9 mouse cellular contexts compared by ENCODE assay signal in genomic region chr16:45192613-45193012, GRCm38 (mm10). TPM values are rescaled to one million over a fixed set of nuclear protein-coding genes. Genes with fewer than 3 reads are reported as not detected.
DNase-seq lines count a peak whose midpoint lies in the region; ATAC-seq and TF ChIP-seq lines count a peak whose summit lies in the region.
"Had no signal": no experiment of that assay in that cellular context is flagged by ENCODE, and none has a peak within 500 bp of the region (broad histone marks: within the 10 kb centered on the region; RNA-seq: fewer than 3 reads in every experiment).

No protein-coding gene starts in this region.

- H3K4me2 ChIP-seq in liver, embryonic 16.5 days (ENCODE audit: low read depth, low read length) = no peak overlapping the region

- 6% methylated on average over 1 of the region's 1 CpGs for WGBS in heart, adult 2 months
- 4% methylated on average over 1 of the region's 1 CpGs for WGBS in liver, embryonic 16.5 days (ENCODE audit: insufficient replicate concordance)

- H3K79me3 ChIP-seq in C2C12 (ENCODE audit: low read depth) = no peaks in the 10 kb centered on the region

- H3K27ac ChIP-seq in heart, adult 2 months = no peak overlapping the region
- H3K27ac ChIP-seq in liver, embryonic 16.5 days (ENCODE audit: low read length) = no peak overlapping the region

- no peaks in the 10 kb centered on the region for H3K79me2 ChIP-seq in C2C12 (ENCODE audit: control insufficient read depth, insufficient read depth)
- no peaks in the 10 kb centered on the region for H3K79me2 ChIP-seq in heart, adult 2 months (replicated peaks; ENCODE audit: control insufficient read depth, insufficient read depth, low read length)

- no peak overlapping the region for H3ac ChIP-seq in C2C12 (ENCODE audit: control insufficient read depth, insufficient read length, low read depth)

- no peaks in the 10 kb centered on the region for H3K27me3 ChIP-seq in C2C12 (ENCODE audit: control insufficient read depth, insufficient read depth, insufficient read length)
- H3K27me3 ChIP-seq in heart, adult 2 months (ENCODE audit: control insufficient read depth, insufficient read depth, low read length) = no peaks in the 10 kb centered on the region
- H3K27me3 ChIP-seq in liver, embryonic 16.5 days (ENCODE audit: control insufficient read depth, insufficient read depth, low read depth, low read length) = no peaks in the 10 kb centered on the region

- no peak overlapping the region for H3K9ac ChIP-seq in heart, adult 2 months (ENCODE audit: low read depth, low read length)
- H3K9ac ChIP-seq in liver, embryonic 16.5 days (ENCODE audit: low read depth, low read length) = no peak overlapping the region

- H3K36me3 ChIP-seq in C2C12 (ENCODE audit: control insufficient read depth, insufficient read depth) = peaks cover 12% of the 10 kb centered on the region
- H3K36me3 ChIP-seq in heart, adult 2 months (ENCODE audit: control insufficient read depth, insufficient read depth, low read length) = no peaks in the 10 kb centered on the region
- H3K36me3 ChIP-seq in liver, embryonic 16.5 days (ENCODE audit: control insufficient read depth, insufficient read depth) = no peaks in the 10 kb centered on the region

- peak; percentile 45 for TF ChIP-seq CTCF in C2C12 (IDR thresholded peaks at IDR 0.05; ENCODE audit: control insufficient read depth, insufficient read depth, insufficient read length)
- peak; percentile 100; the same call in 1 of the 2 replicates for TF ChIP-seq CTCF in heart, adult 2 months (IDR thresholded peaks at IDR 0.05)

- H3K4me3 ChIP-seq in C2C12 (ENCODE audit: insufficient read depth, poor library complexity, severe bottlenecking) = no peak overlapping the region
- no peak overlapping the region for H3K4me3 ChIP-seq in heart, adult 2 months
- no peak overlapping the region for H3K4me3 ChIP-seq in liver, embryonic 16.5 days (ENCODE audit: low read depth, low read length)
- H3K4me3 ChIP-seq: erythroblast, embryonic 14.5 days had no signal

- intact Hi-C loops in heart, adult 2 months (cut with DNase I) = no loop called here

- no peaks in the 10 kb centered on the region for H3K9me3 ChIP-seq in liver, embryonic 16.5 days (replicated peaks; ENCODE audit: control insufficient read depth, low read length)

- no peaks in the 10 kb centered on the region for H3K4me1 ChIP-seq in heart, adult 2 months (ENCODE audit: control insufficient read depth, insufficient read depth, low read length)
- H3K4me1 ChIP-seq in liver, embryonic 16.5 days (ENCODE audit: control insufficient read depth, low read depth, low read length) = no peaks in the 10 kb centered on the region

- 0 out of 2 replicates have a peak, but pooled peaks have one; percentile 21 for ATAC-seq in liver, embryonic 16.5 days (ENCODE audit: low read depth)
- ATAC-seq in neutrophil, adult 5-6 weeks (ENCODE audit: extremely low read depth, insufficient number of reproducible peaks, low FRiP score, poor library complexity, severe bottlenecking) = peak; percentile 68; the same call in 1 of the 2 replicates

- TF ChIP-seq EP300 in heart, adult 2 months (IDR thresholded peaks at IDR 0.05; ENCODE audit: insufficient read depth, low read depth, low read length) = 0 out of 2 replicates have a peak, but pooled peaks have one; percentile 31

- no peak for TF ChIP-seq POLR2A in heart, adult 2 months (IDR thresholded peaks at IDR 0.05; ENCODE audit: insufficient read depth, low read depth, low read length)

- peak; percentile 85 for DNase-seq in adrenal gland, postnatal 10 days
- DNase-seq in embryo, embryonic 11.5 days (ENCODE audit: low read depth, low spot score) = peak; percentile 46
- DNase-seq in heart, adult 2 months = peak; percentile 60 to 73
- peak; percentile 76 for DNase-seq in kidney, postnatal 14 days
- DNase-seq in thymus, adult 18-20 months = peak; percentile 13 to 40

TF ChIP-seq in C2C12, 6 proteins besides CTCF, POLR2A, EP300 and RAD21:
- TF ChIP-seq MYOD1 (IDR thresholded peaks at IDR 0.05; ENCODE audit: control insufficient read depth, insufficient read length, low read depth) (no peak), USF1 (IDR thresholded peaks at IDR 0.05; ENCODE audit: low read depth) (no peak), MAX (IDR thresholded peaks at IDR 0.05) (no peak), MYOG (IDR thresholded peaks at IDR 0.05; ENCODE audit: control insufficient read depth, extremely low read depth, insufficient read length) (no peak), CEBPB (IDR thresholded peaks at IDR 0.05; ENCODE audit: low read depth) (no peak), FOSL1 (IDR thresholded peaks at IDR 0.05; ENCODE audit: insufficient read depth, low read length, poor library complexity, severe bottlenecking) (no peak)

RNA-seq across cellular contexts. Expression of gene Btla, which starts 31.5 kb away (rescaled TPM):
- polyA plus RNA-seq in C2C12 (2012; fragmentation: generic; extraction: Trizol) = 0.02 TPM
- total RNA-seq in adrenal gland, postnatal 10 days (2021) = 1 to 10 TPM; 2.6 to 2.7 TPM
- under 1 TPM; 0.44 to 0.86 TPM for total RNA-seq in heart, adult 2 months (2021)
- polyA plus RNA-seq in heart, adult 2 months (2012; rRNA removed) = 0.67 and 0.74 TPM in 2 replicates
- polyA plus RNA-seq in liver, embryonic 16.5 days (2015; fragmentation: Nextera tagmentation; extraction: Ambion mirVana) = 0.44 and 0.57 TPM in 2 replicates
- 382 and 406 TPM in 2 replicates for total RNA-seq in neutrophil, adult 5-6 weeks (2017)
- polyA plus RNA-seq: erythroblast, embryonic 14.5 days had no signal

RNA-seq across cellular contexts. Expression of gene Atg3, which starts 34.0 kb away (rescaled TPM):
- 14.1 TPM for polyA plus RNA-seq in C2C12 (2012; fragmentation: generic; extraction: Trizol)
- 10 to 100 TPM; 39.9 to 45.3 TPM for total RNA-seq in adrenal gland, postnatal 10 days (2021)
- total RNA-seq in heart, adult 2 months (2021) = 10 to 100 TPM; 19.1 to 22.7 TPM
- polyA plus RNA-seq in heart, adult 2 months (2012; rRNA removed) = 7.6 and 11.1 TPM in 2 replicates
- polyA plus RNA-seq in liver, embryonic 16.5 days (2015; fragmentation: Nextera tagmentation; extraction: Ambion mirVana) = 14.8 and 15.1 TPM in 2 replicates
- total RNA-seq in neutrophil, adult 5-6 weeks (2017) = 207 and 231 TPM in 2 replicates

RNA-seq across cellular contexts. Expression of gene Slc35a5, which starts 34.1 kb away (rescaled TPM):
- polyA plus RNA-seq in C2C12 (2012; fragmentation: generic; extraction: Trizol) = 3.1 TPM
- total RNA-seq in adrenal gland, postnatal 10 days (2021) = 10 to 100 TPM; 23.2 to 26.2 TPM
- 10 to 100 TPM in 1 of 2 experiments, 1 to 10 TPM in 1; 9.5 to 11.1 TPM for total RNA-seq in heart, adult 2 months (2021)
- 8.0 and 12.9 TPM in 2 replicates for polyA plus RNA-seq in heart, adult 2 months (2012; rRNA removed)
- 7.6 and 9.4 TPM in 2 replicates for polyA plus RNA-seq in liver, embryonic 16.5 days (2015; fragmentation: Nextera tagmentation; extraction: Ambion mirVana)
- 109 and 112 TPM in 2 replicates for total RNA-seq in neutrophil, adult 5-6 weeks (2017)
- polyA plus RNA-seq: erythroblast, embryonic 14.5 days had no signal

Comparison
In these comparisons a context has a peak if more than half of its experiments do, and no peak if none do; other contexts are left out.
1. DNase-seq: peak in every context shown above with its lines; median percentile 85 in adrenal gland, postnatal 10 days; 76 in kidney, postnatal 14 days; 66 in heart, adult 2 months; 46 in embryo, embryonic 11.5 days; 26 in thymus, adult 18-20 months.
2. RNA of gene Btla, which starts 31.5 kb away (total RNA-seq): 382 to 406 TPM in neutrophil, adult 5-6 weeks; 2.6 to 2.7 TPM in adrenal gland, postnatal 10 days and 0.44 to 0.86 TPM in heart, adult 2 months; every median in the first group is over 100 times any median in the second.